Mouse (Mus musculus) gastrocnemius, adult 8-10 months (tissue): ENCODE data around the gene Flywch2. TPM values are rescaled to one million over a fixed set of nuclear protein-coding genes. Genes with fewer than 3 reads are reported as not detected.

Experiments used
- microRNA-seq: library from miRNA; unstranded; fragments of <30 nt; microRNA quantifications from one replicate; pipeline ENCODE4 v1.2.0, GENCODE M21; 2022
- total RNA-seq, 4 experiments: library from RNA; stranded (reverse); gene quantifications; 2 replicates each; pipeline ENCODE4 v1.2.4; 2022

Gene Flywch2
- total RNA-seq, 4 experiments from 2014 or later: not detected

Small RNAs within 50 kb of the gene (microRNA-seq; reads per million reads assigned to microRNA genes)
- not detected for gene Mir5125

Other genes starting within 250 kb of the Flywch2 start
- 1 to 10 TPM; 2.1 to 2.7 (median 2.2) TPM for gene Zfp213, start 221.8 kb downstream of the Flywch2 start, total RNA-seq
- 1 to 10 TPM; 2.8 to 3.9 (median 3.2) TPM for gene Zfp13, start 186.6 kb downstream of the Flywch2 start, total RNA-seq
- gene Zscan10, start 185.2 kb downstream of the Flywch2 start, total RNA-seq: not detected
- gene Mmp25, start 140.8 kb downstream of the Flywch2 start, total RNA-seq: not detected
- not detected for gene Bicdl2, start 125.6 kb downstream of the Flywch2 start, total RNA-seq
- 100 to 1,000 TPM; 108 to 127 (median 120) TPM for gene Hcfc1r1, start 112.5 kb downstream of the Flywch2 start, total RNA-seq
- gene Thoc6, start 112.2 kb downstream of the Flywch2 start, total RNA-seq: 1 to 10 TPM; 6.7 to 7.9 (median 7.3) TPM
- gene Tnfrsf12a, start 108.6 kb downstream of the Flywch2 start, total RNA-seq: 10 to 100 TPM; 26.6 to 49.4 (median 30.1) TPM
- not detected for gene Cldn6, start 106.8 kb downstream of the Flywch2 start, total RNA-seq
- gene Cldn9, start 102.1 kb downstream of the Flywch2 start, total RNA-seq: under 1 TPM in 1 of 4 experiments, not detected in 3; 0.36 TPM
- not detected for gene 1520401A03Rik, start 63.3 kb downstream of the Flywch2 start, total RNA-seq
- gene Pkmyt1, start 59.7 kb downstream of the Flywch2 start, total RNA-seq: under 1 TPM; 0.17 to 0.65 (median 0.40) TPM
- gene Paqr4, start 45.2 kb downstream of the Flywch2 start, total RNA-seq: 1 to 10 TPM; 1.5 to 2.5 (median 1.9) TPM
- not detected for gene Kremen2, start 40.2 kb downstream of the Flywch2 start, total RNA-seq
- gene Flywch1, start 14.5 kb downstream of the Flywch2 start, total RNA-seq: 10 to 100 TPM; 48.7 to 63.8 (median 54.3) TPM
- 100 to 1,000 TPM; 152 to 180 (median 170) TPM for gene Srrm2, start 4.5 kb upstream of the Flywch2 start, total RNA-seq
- gene Elob, start 43.1 kb upstream of the Flywch2 start, total RNA-seq: 100 to 1,000 TPM; 403 to 511 (median 426) TPM
- gene Prss33, start 50.0 kb upstream of the Flywch2 start, total RNA-seq: not detected
- gene Prss32, start 57.8 kb upstream of the Flywch2 start, total RNA-seq: not detected
- under 1 TPM in 2 of 4 experiments, not detected in 2; 0.68 to 0.85 TPM for gene Prss41, start 58.1 kb upstream of the Flywch2 start, total RNA-seq
- not detected for gene Prss21, start 82.0 kb upstream of the Flywch2 start, total RNA-seq
- not detected for gene Dcpp1, start 94.8 kb upstream of the Flywch2 start, total RNA-seq
- not detected for gene Dcpp2, start 94.8 kb upstream of the Flywch2 start, total RNA-seq
- not detected for gene Dcpp3, start 131.4 kb upstream of the Flywch2 start, total RNA-seq
- gene Sbp, start 155.6 kb upstream of the Flywch2 start, total RNA-seq: not detected
- not detected for gene Sbpl, start 169.2 kb upstream of the Flywch2 start, total RNA-seq
- gene Prss30, start 194.5 kb upstream of the Flywch2 start, total RNA-seq: not detected
- not detected for gene Prss22, start 212.0 kb upstream of the Flywch2 start, total RNA-seq